Mouse (Mus musculus) ES-E14 (cell line): ENCODE results near the gene Cadm2.

Source experiments
- CHD2 ChIP-seq: IDR thresholded peaks from 2 replicates; pipeline ENCODE4 v1.6.1; 2014; ENCODE audit warnings: mild to moderate bottlenecking, low read depth, low read length, inconsistent platforms
- MAFK ChIP-seq: IDR thresholded peaks from 2 replicates; pipeline ENCODE4 v1.6.1; 2014; ENCODE audit warnings: mild to moderate bottlenecking, low read depth, low read length, inconsistent platforms; ENCODE audit not compliant: insufficient read depth
- ZC3H11A ChIP-seq: IDR thresholded peaks from 2 replicates; pipeline ENCODE4 v1.6.1; 2012; ENCODE audit warnings: low read depth, mild to moderate bottlenecking, inconsistent platforms, low read length, borderline replicate concordance
- ZNF384 ChIP-seq: IDR thresholded peaks from 2 replicates; pipeline ENCODE4 v1.6.1; 2012; ENCODE audit warnings: low read depth, low read length, inconsistent platforms

DNA sequence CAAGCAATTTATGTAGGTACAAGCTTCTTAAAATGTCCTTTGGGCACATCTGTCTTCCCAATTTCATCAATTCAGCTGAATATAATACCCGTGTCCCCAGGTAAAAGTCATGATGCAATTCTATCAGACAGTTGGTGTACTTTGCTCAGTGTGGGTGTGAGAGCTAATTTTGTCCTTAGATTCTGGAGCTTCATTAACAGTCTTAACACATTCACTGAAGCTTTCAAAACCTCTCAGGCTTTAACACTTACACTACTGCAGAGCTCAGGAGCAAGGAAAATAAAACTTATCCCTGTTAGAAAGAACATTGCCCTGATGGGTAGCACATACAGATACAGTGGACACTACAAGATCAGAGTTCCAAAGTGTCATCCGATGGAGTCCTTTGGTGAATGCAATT, 309.7 kb downstream of the Cadm2 start:
- no peak for TF ChIP-seq CHD2
- no peak for TF ChIP-seq MAFK
- TF ChIP-seq ZNF384: no peak
- TF ChIP-seq ZC3H11A: no peak
